Mouse (Mus musculus) cortical plate, adult 2 months (tissue): Measurements from ENCODE around the gene Nrp1.

ENCODE experiments used
- CTCF ChIP-seq: fragments of 200-500 bp; IDR thresholded peaks from 2 replicates; pipeline ENCODE4 v1.5.1; 2011; ENCODE audit warnings: mild to moderate bottlenecking, control low read depth, low read length; ENCODE audit not compliant: insufficient read depth; ENCODE audit errors: extremely low read depth
- POLR2A ChIP-seq: fragments of 200-500 bp; IDR thresholded peaks from 2 replicates; pipeline ENCODE4 v1.6.1; 2011; ENCODE audit warnings: mild to moderate bottlenecking, low read length, control low read depth; ENCODE audit not compliant: insufficient read depth; ENCODE audit errors: extremely low read depth

- no peak for TF ChIP-seq POLR2A
- no peak for TF ChIP-seq CTCF
These were observed 55.0 kb downstream of the Nrp1 start for GRCm38 (mm10) chr8:128413381-128413780.
